Mouse (Mus musculus) left cerebral cortex, adult 18-20 months (tissue): ENCODE results near the gene Cfap97d1. TPM values are rescaled to one million over a fixed set of nuclear protein-coding genes. Genes with fewer than 3 reads are reported as not detected.

ENCODE experiments used
- DNase-seq, 2 experiments: peaks; one replicate each; pipeline ENCODE4 v3.0.0; 2021 to 2022; ENCODE audit warnings: low spot score in 2 of 2, mixed read lengths in 1 of 2
- long read RNA-seq, 2 experiments: library from polyadenylated mRNA; stranded (forward); transcript quantifications; one replicate each; pipeline ENCODE4 v2.0.0; 2021
- total RNA-seq, 2 experiments: library from RNA; stranded (reverse); gene quantifications; 2 replicates each; pipeline ENCODE4 v1.2.3; 2021

The Cfap97d1 gene
- not detected for total RNA-seq
- long read RNA-seq, experiment 1, result 0 reads
- long read RNA-seq, experiment 2, result 0 reads

GRCm38 (mm10) chr11:101984054-101985025 lies at the start of gene Cfap97d1:
Cfap97d1 (plus strand) TSS chr11:101984279.
- peak; percentile 95 to 96 for DNase-seq

DNA sequence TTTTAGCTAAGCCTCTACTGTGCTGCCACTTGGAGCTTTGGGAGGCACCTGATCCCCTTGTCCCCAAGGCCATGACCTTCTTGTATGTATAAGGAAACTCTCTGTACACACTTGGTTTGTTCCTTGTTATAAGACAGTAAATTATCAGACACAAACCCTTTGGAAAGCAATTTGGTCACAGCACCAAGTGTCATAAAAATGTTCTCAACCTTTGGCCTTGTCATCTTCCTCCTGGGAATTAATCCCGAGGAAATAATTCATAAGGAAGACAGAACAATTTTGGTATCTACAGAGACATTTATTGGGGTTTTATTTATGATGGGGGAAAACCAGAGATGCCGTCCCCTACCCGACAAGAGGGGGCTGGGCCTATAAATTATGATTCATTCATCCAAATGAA lies 48.3 kb upstream of the Cfap97d1 start:
- no peak for DNase-seq

DNA sequence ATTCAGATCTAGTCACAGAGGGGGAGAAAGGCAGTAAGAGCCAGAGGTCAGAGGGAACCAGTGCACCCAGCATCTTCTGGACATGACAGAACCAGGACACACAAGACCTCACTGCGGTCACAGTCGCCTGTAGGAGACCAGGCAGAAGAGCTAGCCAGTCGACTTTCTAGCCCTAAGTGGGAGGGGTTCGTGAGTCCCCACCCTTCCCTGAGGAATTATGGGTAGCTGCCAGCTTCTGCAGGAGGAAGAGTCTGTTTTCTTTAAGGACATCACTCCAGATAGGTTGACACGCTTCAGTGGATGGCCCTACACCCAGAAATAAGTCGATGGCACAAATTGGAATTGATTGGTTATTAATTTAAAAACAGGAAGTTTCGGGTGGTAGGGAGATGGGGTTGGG lies 47.7 kb upstream of the Cfap97d1 start:
- no peak for DNase-seq

- DNase-seq, result no peak
Measured at GRCm38 (mm10) chr11:101937108-101937507, 47.0 kb upstream of the Cfap97d1 start.

DNA sequence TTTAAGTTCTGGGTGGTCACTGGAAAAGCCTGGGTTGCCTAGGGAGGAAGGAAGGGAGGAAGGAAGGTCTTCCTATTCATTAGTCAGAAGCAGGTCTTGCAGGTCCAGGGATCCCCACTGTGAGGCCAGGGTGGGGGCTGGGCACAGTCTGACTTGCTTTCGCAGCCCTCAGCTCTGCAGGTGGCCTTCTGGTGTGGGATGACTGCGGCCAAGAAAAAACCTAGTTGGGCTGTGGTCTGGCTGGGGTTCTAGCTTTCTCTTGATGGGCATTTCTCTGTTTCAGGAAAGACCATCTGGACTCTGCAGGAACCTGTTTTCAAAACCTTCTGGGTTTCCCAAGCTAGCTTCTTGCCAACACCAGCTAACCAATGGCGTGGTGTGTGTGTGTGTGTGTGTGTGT lies 41.0 kb upstream of the Cfap97d1 start:
- DNase-seq, result no peak

DNA sequence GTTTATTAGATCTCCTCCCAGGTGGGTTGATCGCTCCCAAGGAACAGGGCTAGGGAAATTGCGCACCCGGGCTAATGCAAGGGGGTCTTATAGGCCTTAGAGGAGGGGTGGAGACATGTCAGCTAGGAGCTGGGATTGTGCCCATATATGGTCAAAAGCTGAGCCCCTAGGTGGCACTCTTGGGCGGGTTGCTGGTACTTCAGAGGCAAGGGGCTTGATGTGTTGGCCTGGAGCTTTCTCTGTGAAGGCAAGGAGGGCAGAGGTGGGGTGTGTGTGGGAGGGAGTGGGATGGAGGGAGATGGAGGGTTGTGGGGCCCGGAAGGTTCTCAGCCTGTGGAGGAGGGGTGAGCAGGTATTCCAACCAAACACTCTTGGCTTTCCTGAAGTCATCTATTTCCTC lies 37.6 kb upstream of the Cfap97d1 start:
- DNase-seq, result no peak

- no peak for DNase-seq
Measured at GRCm38 (mm10) chr11:101950021-101950420, 34.1 kb upstream of the Cfap97d1 start.

DNA sequence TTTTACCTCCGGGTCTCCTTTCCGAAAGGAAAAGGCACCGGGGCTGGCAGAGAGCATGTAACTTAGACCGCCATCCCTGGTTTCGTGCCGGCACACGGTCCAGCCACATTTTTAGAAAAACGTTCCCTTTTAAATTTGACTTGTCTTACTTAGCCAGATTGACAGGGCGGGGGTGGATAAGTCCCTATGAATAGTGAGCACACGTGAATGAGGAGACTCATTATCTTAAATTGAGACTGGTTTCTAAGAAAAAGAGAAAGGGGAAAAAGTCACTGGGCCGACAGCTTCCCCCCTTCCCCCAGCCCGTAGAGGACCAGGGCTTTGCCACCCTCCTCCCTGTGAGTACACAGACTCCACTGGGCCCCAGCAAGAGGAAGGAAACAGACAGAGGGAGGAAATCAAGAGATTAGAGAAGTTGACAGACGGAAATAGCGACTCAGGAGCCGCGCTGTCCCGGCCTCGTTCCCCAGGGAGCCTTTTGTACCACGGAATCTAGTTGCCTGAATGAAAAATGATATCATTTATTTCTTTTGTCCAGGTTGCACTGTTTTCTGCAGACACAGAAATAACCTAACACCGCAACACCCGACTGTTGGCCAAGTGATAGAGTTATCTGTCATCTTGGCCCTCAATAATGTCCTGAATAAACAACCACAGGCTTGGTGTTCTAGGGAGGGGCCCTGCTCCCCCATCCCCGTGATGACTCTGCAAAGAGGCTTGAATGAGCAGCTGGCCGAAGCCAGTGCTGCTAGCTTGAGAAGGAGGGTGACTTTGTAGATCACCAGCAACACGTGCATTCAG lies 31.3 kb upstream of the Cfap97d1 start:
- no peak for DNase-seq

DNA sequence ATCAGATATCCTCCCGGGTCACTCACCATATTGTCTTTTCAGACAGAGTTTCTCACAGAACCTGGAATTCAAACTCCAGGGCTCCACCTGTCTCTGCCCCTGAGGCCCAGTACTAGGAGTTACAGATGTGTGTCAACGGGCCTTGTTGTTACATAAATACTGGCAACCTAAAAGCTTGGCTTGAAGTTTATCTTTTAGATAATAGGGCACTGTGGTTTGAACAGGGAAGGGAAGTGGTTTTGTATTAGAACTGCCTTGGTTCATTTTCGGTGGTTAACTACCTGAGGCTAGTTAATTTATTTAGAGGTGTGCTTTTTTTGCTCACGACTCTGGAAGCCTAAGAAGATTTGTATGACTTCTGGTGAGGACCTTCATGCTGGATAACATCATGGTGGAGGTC lies 30.6 kb upstream of the Cfap97d1 start:
- DNase-seq, result no peak

DNA sequence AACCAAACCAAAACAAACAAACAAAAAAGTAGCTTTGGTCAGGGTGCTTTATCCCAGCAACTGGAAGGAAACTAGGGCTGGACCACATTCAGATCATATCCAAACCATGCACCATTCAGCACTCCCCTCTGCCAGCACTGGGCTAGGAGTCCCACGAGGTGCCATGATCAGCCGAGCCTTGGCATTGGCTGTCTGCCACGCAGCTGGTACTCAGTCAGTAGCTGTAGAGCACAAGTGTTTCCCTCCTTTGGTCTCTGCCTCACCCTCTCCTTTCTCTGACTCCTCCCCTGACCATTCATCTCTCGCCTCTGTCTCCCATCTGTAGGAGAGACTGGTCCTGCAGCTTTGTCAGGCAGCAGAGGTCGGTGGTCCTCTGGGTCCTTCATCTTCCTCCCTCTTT lies 26.6 kb upstream of the Cfap97d1 start:
- no peak for DNase-seq

- DNase-seq, result no peak
Measured at GRCm38 (mm10) chr11:101963043-101963442, 21.0 kb upstream of the Cfap97d1 start.

DNA sequence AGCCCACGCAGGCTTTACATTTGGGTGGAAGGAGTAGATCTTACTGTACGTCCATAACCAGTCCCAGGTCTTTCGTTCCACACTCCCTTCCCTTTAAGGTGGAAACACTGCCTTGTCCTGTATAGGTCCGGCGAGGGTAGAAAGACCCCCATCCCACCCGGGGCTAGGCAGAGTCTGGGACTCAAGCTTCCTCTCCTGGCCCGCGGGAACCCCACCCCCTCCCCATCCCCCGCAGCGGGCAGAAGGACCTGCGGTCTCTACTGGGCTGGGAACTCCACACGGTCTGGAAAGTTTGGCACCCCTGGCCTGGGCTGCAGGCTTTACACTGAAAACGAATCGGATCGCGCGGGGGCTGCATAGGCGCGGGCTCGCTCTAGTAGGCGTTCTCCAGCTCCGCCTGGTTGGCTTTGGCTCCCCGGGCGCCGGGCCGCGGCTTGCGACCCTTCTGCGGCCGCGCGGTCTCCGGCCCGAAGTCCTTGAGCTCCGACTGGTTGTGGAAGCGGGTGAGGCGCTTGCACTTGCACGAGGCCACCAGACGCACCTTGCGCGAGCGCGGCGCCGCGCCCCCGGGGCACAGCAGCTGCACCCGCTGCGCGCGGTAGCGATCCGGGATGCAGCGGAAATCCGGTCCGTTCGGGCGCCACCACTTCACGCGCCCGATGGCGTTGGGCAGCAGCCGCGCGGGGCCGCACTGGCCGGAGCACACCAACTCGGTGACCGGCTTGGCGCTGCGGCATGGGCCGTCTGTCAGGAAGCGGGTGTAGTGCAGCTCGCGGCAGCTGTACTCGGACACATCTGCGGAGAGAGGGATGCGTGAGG lies 20.4 kb upstream of the Cfap97d1 start:
- no peak for DNase-seq

DNA sequence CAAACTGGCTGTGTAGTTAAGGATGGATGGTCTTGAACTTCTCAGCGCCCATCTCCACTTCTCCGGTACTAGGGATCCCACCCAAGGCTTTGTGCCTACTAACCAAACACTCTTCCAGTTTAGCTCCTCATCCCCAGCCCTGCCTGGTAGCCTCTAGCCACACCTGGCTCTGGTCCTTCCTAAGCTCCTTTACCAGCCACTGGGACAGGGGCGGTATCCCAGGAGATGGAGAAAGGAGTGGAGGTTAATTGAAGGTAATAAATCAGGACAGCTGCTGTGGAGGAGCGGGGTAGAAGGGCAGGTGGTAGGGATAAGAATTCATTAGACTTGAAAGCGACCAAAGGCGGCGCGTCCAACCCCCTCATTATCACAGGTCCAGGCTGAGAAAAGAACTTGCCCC lies 19.4 kb upstream of the Cfap97d1 start:
- DNase-seq, result no peak

GRCm38 (mm10) chr11:101965553-101965952 lies 18.5 kb upstream of the Cfap97d1 start:
- DNase-seq, result no peak

DNA sequence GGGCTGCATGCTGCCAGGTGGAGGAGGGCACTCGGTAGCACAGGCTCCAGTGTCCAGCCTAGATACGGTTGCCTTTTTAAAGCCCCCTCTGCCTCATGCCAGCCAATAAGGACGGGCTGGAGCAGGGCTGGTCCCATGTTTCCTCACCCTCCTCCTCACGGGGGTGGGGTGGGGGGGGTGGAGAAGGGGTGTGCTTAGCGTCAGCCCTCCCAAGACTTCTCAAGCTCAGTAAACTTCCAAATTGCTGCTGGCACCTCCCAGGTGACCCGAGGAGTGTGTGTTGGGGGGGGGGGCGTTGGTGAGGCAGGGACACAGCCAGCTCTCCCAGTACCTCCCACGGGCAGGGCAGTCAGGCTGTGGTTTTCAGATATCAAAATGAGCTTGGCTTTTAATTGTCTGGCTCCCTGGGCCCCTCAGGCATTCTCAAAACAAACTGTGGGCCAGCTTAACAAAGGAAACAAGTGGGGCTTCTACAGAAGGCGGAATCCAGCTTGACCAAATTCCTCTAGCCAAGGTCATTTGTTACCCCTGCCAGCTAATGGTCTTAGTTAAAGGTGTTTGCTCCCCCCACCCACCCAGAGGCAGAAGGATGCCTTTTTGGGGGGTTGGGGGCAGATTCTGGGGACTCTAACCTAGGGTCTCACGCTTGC lies 17.0 kb upstream of the Cfap97d1 start, which contains the start of gene Sost:
TSS of gene Sost (minus strand) at position 51 of the 650 bp plus-strand sequence.
- DNase-seq, result no peak

- DNase-seq, result no peak
Measured at GRCm38 (mm10) chr11:101968311-101968710, 15.8 kb upstream of the Cfap97d1 start.

- peak; percentile 83 to 85 for DNase-seq
Measured at GRCm38 (mm10) chr11:101968791-101969190, 15.3 kb upstream of the Cfap97d1 start.

DNA sequence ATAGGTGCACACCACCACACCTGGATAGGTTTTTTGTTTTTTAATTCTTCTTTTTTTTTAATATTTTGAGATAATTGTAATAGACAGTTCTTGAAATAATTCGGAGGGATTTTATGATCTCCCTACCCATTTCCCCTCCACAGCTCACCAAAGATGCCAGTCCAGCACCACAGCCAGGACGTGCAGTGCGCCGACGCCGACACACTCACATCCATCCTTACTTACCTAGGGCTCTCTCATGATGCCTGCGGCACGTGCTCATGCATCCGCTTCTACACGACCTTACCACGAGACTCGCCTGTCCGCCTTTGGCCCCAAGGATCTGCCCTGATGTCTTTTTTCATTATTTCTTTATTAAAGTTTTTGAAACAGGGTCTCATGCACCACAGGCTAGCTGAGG lies 14.2 kb upstream of the Cfap97d1 start:
- DNase-seq, result no peak

GRCm38 (mm10) chr11:101971410-101971809 lies 12.7 kb upstream of the Cfap97d1 start:
- no peak for DNase-seq

DNA sequence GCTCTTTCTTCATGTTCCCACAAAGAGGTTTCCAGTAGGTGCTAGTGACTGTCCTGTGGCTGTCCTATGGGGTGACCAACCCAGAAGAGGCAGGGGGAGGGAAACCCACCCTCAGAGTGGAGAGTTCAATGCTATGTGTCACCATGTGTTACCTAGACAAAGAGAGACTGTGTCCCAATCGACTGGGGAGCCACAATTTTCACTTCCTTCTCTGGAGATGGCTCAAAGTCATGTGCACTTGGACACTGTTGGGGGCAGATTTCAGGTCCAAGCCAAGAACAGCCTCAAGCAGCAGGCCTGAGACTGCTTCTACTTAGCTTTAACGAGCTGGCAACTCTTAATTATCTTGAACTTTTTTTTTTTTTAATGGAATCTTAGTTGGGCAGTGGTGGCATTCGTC lies 12.0 kb upstream of the Cfap97d1 start:
- DNase-seq, result no peak

DNA sequence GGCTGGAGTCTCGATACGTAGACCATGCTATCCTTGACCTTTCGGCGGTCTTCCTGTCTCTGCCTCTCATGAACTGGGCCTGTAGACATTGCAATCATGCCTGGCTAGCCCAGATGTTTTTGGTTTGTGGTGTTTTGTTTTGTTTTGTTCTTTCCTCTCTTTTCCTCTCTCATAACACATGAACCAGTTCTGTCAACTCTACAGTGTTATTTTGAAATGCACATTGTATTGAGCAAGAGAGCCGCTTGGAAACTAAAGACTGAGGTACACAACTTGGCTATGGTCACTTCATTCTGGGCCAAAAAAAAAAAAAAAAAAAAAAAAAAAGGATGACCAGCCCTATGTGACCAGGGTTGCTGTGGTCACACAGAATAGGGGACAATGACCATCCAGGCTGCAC lies 11.4 kb upstream of the Cfap97d1 start:
- no peak for DNase-seq
